Mouse (Mus musculus): ENCODE results near the gene Grb2.

Grb2 gene

GRCm38 (mm10) chr11:115601174-115601573, 107.2 kb downstream of the Grb2 start:
- DNase-seq: no peak

GRCm38 (mm10) chr11:115600743-115601142, 107.7 kb downstream of the Grb2 start:
- no peak for DNase-seq

DNA sequence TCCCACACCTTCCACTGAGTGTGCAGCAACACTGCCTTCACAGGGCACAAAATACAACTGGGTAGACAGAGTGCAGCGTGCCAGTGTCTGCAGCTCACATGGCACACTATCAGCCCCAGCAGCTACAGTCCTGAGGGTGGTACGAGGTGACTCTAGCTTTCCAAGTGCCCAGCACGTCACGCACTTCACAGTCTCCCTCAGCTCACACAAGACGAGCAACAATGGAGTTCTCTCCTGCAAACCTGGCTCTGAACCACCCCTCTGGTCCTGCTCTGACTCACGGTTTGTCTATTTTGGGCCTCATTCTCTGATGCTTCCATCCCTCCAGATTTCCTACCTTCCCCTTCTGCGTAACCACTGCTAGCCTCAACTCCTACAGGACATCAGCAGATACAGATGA, 108.7 kb downstream of the Grb2 start:
- no peak for DNase-seq

DNA sequence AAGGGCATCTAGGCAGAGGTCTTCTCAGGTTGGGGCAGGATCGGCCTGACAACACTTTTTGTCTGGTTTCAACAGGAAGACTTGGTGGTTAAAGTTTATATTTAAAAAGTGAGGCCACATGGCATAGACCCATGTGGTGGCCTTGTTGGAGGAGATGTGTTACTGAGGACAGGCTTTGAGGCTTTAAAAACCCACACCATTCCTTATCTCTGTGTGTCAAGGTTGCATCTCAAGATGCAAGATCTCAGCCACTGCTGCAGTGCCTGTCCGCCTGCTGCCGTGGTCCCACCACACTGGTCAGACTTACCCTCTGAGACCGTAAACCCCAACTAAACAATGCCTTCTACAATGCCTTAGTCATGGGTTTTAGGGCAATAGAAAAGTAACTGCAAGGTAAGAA, 110.1 kb downstream of the Grb2 start:
- no peak for DNase-seq

DNA sequence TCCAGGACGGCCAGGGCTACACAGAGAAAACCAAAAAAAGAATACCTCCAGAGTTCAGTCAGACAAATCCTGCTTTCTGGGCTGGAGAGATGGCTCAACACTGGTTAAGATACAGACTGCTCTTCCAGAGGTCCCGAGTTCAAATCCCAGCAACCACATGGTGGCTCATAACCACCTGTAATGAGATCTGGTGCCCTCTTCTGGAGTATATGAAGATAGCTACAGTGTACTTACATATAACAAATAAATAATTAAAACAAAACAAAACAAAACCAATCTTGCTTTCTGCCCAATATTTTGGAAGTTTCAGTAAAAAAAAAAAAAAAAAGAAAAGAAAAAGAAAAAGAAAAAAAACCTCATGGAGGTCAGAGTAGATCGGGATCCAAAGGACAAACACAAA, 113.2 kb downstream of the Grb2 start:
- DNase-seq: no peak
